Mouse (Mus musculus) brain, adult 2 months (tissue): Measurements from ENCODE around the gene Btf3.
A peak's percentile ranks its signal among the peaks of the same experiment; 100 is the strongest.

Experiments used
- DNase-seq: peaks from one replicate; pipeline ENCODE4 v3.0.0; 2011; ENCODE audit warnings: low read depth, low spot score

The Btf3 gene

DNA sequence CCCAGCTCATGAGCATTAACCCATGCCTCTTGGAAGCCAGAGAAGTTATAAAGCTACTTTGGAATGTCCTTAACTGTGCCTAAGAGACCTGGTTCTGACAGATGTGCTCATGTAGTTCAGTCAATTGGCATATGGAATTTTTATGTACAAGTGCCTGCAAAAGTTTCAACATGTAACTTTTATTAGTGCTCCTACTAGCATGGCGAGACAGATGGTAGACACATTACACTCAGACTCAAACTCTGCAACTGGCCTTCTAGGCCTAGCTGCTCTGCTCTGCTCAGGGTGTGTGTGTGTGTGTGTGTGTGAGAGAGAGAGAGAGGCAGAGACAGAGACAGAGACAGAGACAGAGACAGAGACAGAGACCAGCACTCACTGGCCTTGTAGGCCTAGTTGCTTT, 19.4 kb upstream of the Btf3 start:
- no peak for DNase-seq

DNA sequence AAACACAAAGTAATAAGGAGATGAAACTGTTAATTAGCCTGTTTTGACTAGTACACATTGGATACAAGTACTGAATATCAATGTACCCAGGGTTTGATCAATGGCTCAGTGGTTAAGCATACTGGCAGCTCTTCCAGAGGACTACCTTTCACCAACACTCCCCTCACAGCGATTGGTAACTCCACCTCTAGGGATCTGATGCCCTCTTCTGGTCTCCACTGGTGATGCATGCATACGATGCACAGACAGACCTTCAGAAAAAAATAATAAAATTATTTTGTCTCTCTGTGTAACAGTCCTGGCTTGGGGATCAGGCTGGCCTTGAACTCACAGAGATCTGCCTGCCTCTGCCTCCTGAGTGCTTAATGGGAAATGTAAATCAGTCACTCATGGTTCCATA, 15.3 kb upstream of the Btf3 start:
- no peak for DNase-seq

DNA sequence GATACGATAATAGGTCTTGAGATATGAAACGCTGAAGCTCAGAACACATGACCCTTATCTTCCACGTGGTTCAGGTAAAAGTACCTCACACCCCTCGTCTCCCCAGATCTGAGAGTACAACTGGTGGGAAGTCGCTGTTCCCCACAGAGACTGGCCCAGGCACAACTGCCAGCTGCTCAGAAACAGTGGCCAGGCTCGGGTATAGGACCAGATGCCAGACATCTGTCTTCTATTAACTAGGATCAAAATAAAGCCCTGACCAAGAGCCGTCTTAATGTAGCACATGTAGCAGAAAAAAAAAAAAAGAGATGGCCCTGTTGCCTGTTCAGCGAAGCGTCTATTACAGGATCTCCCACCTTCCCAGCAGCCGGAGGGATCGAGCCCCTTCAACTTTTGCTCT, 8.2 kb upstream of the Btf3 start:
- DNase-seq, result no peak

DNA sequence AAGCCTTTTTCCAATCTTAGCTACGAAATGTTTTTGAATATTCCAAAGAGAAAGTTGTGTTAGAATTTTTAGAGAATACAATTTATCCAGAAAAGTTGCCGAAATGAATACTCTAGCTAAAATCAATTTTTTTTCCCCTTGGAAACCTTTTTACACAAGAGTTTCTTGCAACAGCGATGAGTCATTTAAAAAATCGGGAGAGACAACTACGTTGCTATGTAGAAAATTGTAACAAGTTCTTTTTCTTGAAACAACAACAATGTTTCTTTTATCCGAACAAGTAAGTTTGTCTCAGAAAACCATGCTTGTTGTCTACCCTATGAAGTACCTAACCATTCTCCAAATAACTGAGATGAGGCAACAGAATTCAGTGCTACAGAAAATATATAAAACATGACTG, 1.1 kb upstream of the Btf3 start:
- DNase-seq, result no peak

DNA sequence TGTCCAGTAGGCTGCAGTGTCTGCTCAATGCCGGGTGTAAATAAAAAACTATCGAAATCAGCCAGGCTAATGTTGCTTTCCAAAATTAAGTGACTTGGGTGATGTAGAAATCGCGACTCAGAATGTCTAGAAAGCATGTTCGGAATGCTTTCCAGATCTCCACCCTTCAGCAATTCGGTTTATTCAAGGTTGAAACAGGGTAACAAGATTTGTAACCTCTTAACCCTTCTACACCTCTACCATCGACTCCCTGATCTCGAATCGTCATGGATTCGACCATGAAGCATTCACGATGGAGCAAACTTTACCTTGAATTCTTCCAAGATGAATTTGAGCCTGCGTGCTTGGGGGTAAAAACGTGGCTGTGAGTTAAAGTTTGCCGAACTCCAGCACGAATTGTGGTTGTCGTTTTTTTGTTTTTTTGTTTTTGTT, 456 bp upstream of the Btf3 start:
- DNase-seq, result no peak

DNA sequence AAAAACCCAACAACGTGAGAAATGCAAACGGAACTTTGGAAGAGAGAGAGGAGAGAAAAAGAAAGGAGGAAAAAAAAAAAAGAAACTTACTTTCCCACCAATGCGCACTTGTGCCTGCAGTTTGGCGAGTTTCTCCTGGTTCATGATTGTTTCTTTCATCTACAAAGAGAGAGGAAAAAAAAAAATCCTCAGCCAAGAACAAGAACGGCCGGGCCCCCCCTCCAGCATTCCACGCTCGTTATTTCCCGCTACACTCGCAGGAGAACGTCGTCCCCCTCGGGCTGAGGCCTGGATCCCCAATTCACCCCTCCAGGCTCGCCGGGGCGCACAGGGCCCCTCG, 696 bp downstream of the Btf3 start:
- no peak for DNase-seq

DNA sequence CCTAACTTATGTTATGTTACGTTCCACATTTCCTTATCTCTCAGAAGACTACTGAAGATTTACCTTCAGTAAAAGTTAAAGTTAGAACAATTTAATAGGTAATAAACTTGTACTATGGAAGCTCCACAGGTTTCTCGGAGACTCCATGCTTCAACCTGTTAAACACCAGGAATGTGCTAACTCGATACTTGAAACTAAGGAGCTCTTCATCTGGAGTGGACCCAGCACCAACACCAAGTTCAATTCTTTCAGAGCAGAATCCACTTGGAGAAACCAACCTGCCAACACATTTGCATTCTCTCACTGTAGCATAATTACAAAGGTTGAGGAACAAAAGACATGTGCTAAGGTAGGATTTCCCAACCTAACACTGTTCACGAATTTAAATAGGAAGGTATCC, 1.7 kb downstream of the Btf3 start:
- DNase-seq, result no peak

DNA sequence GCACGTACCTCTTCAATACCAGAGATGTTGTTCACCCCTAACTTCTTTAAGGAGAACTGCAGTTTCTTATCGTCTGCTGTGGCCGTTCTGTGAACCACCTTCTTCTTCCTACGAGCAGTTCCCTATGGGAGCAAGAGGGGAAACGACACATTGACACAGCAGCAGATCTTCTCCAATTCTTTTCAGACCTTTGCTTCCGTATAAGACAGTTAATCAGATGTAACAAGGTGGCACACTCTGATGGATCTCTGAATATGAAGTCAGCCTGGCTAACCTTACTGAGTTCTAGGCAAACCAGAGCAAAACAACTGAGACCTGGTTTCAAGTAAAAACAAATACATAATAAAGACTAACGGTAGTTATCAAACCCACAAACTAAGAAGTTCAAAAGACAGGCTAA, 3.2 kb downstream of the Btf3 start:
- DNase-seq, result no peak

DNA sequence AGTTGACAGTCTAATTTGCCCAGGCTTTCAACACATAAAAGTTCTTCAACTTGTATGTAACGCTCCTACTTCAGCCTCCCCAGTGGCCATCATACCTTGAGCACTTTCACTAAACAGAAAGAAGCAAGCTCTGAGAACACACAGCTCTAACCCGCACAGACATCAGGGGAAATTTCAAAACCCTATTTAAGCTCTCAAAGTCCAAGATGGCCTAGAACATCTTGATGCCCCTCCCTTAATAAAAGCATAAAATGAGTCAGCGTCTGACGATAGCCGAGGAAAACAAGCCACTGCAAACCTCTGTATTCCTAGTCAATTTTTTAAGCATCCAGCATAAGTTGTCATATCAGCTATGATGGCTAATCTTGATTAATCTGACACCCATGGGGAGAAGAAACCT, 5.2 kb downstream of the Btf3 start:
- no peak for DNase-seq

DNA sequence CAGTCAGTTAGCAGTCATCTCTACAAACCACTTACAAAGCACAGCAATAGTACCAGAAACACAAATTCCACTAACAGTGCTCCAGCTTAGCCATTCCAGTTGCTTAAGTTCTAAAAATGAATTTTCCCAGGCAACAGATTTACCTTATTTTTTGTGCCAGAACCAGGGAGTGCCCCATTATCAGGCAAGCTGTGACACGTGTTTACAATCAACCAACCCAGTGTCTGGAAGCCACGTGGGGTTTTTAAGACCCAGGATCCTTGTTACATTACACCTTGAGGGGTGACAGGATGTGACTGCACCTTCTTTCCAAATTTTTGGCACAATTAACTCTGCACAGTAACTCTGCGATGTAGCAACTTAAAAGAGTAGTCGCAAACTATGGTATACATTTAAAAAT, 8.1 kb downstream of the Btf3 start:
- no peak for DNase-seq

DNA sequence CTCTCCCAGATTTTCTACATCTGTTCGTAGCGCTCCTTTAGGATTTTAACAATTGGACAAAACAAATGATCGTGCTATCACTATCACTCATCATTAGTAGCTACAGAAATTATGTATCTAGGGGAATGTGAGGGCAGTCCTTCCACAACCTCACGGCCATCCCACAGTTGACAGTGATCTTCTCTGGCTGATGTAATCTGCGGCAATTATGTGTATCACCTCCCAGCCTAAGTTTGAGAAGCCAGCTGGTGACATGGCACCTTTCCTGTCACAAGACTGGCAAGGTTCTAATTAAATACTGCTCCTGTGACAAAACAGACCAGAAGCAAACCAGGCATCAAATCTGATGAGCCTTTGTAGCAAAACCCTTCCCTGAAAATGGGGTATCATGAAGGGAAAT, 8.8 kb downstream of the Btf3 start:
- peak; percentile 22 for DNase-seq

DNA sequence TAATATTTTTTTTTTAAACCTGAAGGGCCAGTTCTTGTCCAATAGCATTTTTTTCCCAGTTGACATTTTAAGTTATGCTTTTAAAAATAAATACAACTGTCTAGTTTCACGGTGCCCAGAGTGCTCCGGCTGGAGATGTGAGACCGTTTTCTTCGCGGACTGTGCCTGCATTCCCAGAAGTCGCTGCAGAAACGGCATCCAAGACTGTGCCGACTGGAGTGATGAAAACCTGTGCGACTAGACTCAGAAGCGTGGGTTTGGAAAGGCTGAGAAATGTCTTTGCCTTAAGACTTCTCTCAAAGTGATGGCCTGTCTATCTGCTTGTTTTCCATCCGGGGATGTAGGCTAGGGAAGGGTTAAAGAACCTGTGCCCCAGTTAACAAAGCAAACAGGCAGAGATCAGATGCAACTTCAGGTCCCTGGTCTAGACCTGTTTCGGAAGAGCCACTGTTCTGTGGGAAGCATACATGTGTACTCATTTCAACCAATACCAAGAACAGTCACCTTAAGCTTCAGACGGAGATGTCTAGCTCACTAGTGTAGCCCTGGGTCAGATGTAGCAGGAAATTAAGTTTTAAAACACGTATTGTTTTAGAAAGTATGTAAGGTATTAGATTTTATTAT, 9.8 kb downstream of the Btf3 start:
- DNase-seq, result peak; percentile 53

DNA sequence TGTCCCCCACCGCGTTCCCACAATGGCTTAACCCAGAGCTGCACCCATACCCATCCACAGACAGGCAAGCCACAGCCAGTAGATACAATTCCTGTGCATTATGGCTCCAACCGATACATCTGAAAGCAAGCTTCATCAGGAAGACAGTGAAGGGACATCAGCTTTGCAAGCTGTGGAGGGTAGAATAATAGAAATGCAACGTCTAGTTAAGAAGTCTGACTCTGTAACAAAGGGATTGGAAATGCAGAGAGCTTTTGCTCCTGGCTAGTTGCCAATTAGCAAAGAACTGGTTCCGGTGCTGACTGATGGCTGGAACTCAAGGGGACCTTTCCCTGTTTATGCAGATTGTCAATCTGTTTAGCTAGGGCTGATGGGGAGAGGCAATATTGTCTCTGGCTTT, 10.4 kb downstream of the Btf3 start:
- DNase-seq, result peak; percentile 21

DNA sequence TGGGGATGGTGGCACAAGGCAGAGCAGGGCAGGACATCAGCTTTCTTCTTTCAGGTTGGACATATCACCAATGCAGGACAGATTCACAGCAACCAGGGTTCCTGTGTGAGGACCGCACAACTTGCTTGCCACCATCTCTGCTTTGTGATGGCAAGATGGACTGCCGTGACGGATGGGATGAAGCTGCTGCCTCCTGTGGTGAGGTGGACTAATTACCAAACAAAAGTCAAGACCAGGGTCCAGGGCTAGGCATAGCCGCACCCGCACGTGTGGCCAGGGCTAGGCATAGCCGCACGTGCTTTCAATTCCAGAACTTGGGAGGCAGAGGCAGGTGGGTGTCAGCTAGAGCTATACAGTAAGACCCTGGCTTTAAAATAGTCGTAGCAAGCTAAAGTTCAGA, 11.5 kb downstream of the Btf3 start:
- no peak for DNase-seq

DNA sequence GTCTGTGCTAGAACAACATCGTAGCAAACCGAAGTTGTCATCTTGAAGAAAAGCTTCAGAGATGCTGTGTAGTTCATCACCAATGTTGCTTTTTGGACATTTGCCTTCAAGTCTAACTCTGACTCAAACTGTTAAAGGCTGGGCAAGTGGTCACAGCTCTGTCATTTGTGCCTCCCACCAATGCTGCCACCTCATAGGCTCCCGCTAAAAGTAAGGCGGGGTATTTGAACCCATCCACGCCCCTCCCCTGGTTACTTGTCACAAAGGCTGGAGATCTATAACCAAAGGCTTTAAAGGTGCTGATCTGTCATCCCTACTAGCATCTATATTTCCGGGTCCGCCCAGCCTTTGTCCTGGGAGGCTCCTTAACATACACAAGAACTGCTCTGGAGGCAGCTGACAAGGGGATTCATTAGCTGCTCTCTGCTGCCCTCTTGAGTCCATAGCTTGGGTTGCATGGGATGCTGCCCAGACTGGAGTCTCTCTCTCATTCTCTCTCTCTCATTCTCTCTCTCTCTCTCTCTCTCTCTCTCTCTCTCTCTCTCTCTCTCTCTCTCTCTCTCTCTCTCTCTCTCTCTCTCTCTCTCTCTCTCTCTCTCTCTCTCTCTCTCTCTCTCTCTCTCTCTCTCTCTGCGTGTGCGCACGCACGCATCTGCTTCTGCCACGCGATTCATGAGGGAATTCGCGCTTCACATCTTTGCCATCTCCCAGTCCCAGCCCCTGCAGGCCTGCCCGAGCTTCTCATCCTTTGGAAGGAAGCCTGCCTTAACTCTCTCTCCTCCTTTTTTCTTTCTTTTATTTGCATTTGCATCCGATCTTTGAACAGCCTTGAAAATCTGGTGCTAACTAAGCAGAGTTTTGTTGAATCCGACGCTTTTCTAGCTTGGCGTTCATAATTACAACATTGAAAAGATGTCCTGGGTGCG, 17.7 kb downstream of the Btf3 start:
- peak; percentile 92 for DNase-seq

DNA sequence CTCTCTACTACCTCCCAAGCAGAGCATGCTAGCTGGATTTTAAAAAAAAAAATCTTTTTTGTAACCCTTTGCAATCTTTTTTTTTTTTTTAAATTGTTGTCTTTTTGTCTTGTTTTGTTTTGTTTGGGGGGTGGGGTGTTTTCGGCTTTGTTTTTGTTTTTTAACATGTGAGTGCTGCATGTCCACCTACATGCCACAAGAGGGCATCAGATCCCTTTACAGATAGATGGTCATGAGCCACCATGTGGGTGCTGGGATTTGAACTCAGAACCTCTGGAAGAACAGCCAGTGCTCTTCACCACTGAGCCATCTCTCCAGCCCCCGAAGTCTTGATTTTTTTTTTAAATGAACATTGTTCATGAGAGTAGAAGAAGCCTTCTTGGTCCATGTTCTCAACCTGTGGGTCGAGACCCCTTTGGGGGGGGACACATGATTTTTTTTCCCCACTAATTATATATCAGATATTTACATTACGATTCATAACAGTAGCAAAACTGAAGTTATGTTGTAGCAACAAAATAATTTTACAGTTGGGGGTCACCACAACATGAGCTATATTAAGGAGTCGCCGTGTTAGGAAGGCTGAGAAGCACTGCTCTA, 18.8 kb downstream of the Btf3 start:
- no peak for DNase-seq

DNA sequence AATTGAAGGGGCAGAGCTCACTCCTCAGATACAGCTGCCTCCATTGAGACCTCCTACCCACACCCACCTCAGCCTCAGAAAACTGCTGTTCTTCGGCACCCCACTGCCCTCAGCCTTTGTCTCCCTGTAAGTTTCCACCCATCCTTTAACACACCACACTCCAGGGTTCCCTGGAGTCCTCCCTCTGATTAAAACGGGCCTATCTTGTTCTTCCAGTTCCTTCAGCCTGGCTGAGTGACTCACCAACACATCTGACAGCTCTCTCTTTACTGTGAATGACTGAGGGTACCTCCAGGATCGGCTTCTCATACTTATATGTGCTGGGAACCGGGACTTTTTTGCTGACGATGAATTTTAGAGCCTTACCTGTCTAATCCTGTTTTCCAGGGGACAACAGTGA, 20.7 kb downstream of the Btf3 start:
- DNase-seq, result peak; percentile 26

DNA sequence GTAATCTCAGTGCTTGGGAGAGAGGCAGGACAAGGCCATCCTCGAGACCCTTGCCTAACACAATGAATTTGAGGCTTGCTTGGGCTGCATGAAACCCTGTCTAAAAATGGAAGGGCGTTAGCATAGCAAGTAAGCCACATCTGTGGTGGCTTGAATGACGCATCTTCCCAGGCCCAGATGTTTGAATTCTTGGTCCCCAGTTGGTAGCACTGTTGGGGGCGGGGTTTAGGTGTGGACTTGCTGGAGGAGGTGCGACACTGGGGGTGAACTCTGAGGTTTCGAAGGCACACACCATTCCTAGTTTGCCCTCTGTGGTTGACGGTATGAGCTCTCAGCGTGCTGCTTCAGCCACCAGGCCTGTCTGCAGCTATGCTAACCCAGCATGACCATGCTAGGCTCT, 25.1 kb downstream of the Btf3 start:
- no peak for DNase-seq

DNA sequence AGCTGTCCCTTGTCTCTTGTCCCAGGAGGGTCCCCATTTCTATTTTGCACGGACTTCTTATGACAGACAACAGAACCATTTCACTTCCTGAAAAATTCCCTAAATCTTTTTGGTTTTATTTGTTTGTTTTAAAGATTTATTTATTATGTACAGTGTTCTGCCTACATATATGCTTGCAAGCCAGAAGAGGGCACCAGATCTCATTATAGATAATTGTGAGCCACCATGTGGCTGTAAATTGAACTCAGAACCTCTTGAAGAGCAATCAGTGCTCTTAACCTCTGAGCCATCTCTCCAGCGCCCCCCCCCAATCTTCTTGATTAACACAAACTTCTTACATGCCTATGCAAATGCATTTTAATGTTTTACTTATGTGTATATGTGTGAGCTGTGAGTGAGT, 26.1 kb downstream of the Btf3 start:
- no peak for DNase-seq

DNA sequence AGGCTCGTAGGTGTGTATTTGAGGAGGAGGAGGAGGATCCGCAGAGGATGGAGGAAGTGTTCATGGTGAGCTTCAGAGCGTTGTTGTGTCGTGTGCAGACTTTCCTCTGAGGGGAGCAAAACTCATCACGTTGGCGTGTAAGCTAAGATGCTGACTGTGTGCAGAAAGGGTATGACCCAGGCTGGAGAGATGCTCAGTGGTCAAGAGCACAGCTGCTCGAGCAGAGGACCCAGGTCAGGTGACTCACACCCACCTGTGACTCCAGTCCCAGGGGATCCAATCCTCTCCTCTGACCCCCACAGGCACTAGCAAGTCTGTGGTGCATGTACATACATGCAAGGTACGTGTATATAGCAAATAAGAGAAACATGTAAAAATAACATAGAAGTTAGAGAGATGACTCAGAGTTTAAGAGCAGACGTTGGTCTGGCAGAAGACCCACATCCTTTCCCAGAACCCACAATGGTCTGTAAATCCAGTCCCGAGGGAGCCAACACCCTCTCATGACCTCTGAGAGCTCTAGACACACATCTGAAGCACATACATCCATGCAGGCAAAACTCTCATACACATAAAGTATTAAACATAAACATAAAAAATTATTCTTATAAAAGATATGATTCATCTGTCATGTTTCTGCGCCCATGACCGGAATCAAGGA, 35.7 kb downstream of the Btf3 start:
- DNase-seq, result no peak

DNA sequence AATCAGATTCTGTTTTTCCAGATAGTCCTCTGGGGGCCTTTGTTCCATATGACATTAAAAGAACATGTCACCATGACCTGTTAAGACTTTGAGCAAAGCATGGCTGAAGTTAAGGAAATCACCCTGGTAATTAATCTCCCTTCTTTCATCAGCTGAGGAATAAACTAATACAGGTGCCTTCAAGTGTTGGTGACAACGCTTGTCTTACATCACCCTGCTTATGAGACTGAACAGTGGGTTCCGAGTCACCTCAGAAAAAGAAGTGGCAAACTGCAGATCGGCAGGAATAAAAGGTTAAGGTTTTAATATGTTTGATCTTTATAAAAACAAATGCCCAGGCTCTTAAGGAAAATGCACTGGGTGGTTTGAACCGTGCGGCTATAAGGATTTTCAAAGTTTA, 37.1 kb downstream of the Btf3 start, which contains the start of gene Gm21976:
Gene Gm21976, plus strand, starts transcription at position 202 of the 400 bp plus-strand sequence.
- DNase-seq, result no peak

DNA sequence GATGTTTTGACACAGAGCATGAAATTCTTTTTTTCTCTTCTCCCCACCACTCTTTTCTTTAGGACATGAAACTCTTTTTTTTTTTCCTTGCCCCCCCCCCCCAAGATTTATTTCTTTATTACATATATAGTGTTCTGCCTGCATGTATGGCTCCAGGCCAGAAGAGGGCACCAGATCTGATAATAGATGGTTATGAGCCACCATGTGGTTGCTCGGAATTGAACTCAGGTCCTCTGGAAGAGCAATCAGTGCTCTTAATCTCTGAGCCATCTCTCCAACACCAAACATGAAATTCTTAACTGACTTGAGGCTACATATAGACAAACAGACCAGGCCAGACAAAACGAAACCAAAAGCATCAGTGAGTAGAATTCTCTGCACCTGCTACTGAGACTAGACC, 39.3 kb downstream of the Btf3 start:
- no peak for DNase-seq
